Mouse (Mus musculus): ENCODE results near the gene Psmb6. TPM values are rescaled to one million over a fixed set of nuclear protein-coding genes. Genes with fewer than 3 reads are reported as not detected.
"Not testable (repeated sequence)": the region's sequence is repeated elsewhere in the genome, so short reads cannot be mapped to it uniquely, and the experiment has no call there.

Psmb6 gene
- total RNA-seq, 1 experiment from 2014 or later: 236 TPM

DNA sequence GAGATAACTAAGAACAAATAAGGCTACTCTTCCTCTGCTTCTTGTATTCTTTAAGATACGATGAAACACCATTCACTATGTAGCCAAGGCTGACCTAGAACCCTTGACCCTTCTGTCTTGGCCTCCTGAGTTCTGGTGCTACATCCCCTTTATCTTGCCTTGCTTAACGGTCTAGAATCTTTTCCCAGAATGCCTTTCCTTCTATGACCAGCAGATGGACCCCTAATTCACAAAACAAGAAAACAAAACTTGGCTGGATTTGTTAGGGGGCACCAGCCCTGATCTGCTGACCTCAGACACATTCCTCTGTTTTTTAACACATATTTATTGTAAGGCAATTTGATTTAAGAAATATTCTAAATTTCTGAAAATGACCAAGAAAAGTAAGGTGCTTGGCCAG, 8.8 kb upstream of the Psmb6 start:
- ATAC-seq (replicated peaks in 1 of 2; ENCODE audit: insufficient read depth in 1 of 2, low FRiP score in 2 of 2, low TSS enrichment in 1 of 2, low read depth in 1 of 2, poor library complexity in 2 of 2, severe bottlenecking in 2 of 2): peak; percentile 22 to 58; a peak in 1 of 4 replicates

DNA sequence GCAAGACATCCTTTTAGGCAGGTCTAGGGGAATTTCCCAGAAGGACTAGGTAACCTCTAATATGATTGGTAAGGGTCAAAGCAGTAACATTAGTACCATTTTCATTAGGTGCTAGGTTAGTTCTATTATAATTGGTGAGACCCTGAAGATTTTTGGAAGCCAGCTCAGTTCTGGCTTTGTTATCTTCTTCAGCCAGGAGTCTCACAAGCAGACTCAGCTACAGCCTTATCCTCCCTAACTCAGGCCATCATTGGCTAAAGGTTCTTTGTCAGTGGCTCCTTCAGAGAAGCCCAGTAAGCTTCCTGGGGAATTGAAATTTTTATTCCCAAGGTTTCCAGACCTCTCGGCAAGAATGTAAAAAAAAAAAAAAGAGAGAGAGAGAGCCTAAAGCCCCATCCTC, 6.7 kb upstream of the Psmb6 start:
- no peak for ATAC-seq (replicated peaks in 1 of 2; ENCODE audit: insufficient read depth in 1 of 2, low FRiP score in 2 of 2, low TSS enrichment in 1 of 2, low read depth in 1 of 2, poor library complexity in 2 of 2, severe bottlenecking in 2 of 2)

DNA sequence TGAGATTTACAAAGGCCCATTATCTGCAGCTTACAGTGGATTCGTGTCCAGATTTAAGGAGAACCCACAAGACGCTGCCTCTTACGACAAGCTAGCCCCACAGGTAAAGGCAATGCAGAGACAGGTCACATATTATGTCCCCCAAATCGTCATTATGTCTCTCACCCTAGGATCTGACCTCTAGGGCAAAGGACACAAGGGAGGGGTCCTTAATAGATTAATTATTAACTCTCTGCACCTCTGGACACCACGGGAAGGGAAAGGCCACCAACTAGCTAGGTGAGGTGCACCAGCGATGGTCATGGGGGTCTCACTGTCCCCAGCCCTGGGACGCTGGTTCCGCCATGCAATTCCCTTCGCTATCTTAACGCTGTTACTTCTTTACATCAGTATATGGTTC, 6.2 kb upstream of the Psmb6 start, which contains the start of gene Gltpd2:
Gene Gltpd2, plus strand, starts transcription at position 274 of the 400 bp plus-strand sequence.
- no peak for ATAC-seq (replicated peaks in 1 of 2; ENCODE audit: insufficient read depth in 1 of 2, low FRiP score in 2 of 2, low TSS enrichment in 1 of 2, low read depth in 1 of 2, poor library complexity in 2 of 2, severe bottlenecking in 2 of 2)

DNA sequence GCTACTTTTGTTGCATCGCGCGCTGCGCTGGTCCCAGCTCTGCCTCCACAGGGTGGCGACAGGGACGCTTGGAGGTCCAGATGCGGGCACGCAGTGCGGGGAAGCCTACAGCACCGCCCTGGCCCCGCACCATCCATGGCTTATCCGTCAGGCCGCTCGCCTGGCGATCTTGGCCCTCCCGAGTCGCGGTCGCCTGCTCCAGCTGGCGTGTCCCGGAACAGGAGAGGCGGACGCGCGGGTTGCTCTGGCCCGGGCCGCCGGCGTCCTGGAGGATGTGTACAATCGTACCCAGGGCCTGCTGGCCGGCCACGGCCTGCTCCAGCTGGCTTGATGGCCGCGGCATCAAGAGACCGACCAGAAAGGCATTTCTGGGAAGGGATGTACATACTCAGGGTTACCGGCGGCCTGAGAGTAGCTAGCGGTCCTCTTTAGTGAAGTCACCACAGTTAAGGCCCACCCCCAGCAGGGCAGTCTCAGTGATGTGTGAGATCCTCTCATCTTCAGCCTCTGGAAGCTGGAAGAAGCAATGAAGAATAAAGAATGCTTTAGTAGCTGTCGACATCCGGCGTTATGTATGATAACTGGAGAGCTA, 4.9 kb upstream of the Psmb6 start:
- no peak for ATAC-seq (replicated peaks in 1 of 2; ENCODE audit: insufficient read depth in 1 of 2, low FRiP score in 2 of 2, low TSS enrichment in 1 of 2, low read depth in 1 of 2, poor library complexity in 2 of 2, severe bottlenecking in 2 of 2)

DNA sequence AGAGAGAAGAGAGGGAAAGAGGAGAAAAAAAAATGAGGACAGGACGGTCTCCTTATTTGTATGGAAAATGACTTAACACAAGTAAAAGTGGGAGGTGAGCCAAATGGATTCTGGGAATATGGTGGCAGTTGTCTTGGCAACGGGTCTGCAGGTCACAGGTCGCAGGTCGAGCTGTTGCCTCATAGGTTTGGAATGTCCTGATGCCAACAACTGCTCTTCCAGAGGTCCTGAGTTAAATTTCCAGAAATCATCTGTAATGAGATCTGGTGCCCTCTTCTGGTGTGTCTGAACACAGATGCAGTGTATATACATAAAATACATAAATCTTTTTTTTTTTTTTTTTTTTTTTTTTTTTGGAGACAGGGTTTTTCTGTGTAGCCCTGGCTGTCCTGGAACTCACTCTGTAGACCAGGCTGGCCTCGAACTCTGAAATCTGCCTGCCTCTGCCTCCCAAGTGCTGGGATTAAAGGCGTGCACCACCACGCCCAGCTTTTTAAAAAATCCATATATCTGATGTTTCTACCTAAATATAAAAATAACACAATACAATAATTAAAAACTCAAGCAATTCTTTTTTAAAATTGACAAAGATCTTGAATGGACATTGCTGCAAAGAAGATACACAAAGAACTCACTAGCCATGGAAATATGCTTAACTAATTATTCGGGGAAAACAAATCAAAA, 1.7 kb upstream of the Psmb6 start:
- not testable (repeated sequence) for ATAC-seq (replicated peaks in 1 of 2; ENCODE audit: insufficient read depth in 1 of 2, low FRiP score in 2 of 2, low TSS enrichment in 1 of 2, low read depth in 1 of 2, poor library complexity in 2 of 2, severe bottlenecking in 2 of 2)

DNA sequence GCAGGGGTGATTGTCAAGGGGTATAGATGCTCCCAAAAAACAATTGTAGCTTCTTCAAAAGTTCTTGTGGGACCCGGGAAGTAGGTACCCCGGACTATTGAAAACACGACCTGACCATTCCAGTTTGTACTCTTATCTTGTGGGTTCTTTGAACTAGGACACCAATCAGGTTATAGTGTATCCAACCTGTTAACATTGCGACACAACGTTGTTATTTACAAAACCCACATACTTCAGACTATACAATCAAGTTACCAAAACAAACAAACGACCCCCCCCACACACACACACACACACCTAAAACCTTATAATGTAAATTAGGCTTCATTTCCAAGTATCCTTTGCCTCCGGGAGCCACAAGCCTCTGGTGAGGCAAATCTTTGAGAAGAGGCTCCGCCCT, 385 bp upstream of the Psmb6 start:
- ATAC-seq (replicated peaks in 1 of 2; ENCODE audit: insufficient read depth in 1 of 2, low FRiP score in 2 of 2, low TSS enrichment in 1 of 2, low read depth in 1 of 2, poor library complexity in 2 of 2, severe bottlenecking in 2 of 2): peak in 1 of 2 experiments; percentile 1; a peak in 1 of 4 replicates

DNA sequence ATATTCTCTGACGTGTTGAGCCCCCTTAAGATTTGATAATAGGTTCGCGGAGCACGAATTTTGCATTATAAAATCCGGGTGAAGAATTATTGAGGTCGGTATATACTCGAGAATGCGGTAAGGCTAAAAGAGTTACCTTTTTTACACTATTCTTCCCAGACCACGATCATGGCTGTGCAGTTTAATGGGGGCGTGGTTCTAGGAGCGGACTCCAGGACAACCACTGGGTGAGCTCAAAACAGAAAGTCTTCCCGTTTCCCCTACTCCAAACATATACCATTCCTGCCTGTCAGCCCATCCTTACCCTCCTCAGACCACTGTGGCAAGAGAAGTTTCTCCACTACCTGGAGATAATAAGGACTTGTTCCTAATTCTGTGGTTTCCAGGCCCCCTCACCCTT, 559 bp downstream of the Psmb6 start:
- no peak for ATAC-seq (replicated peaks in 1 of 2; ENCODE audit: insufficient read depth in 1 of 2, low FRiP score in 2 of 2, low TSS enrichment in 1 of 2, low read depth in 1 of 2, poor library complexity in 2 of 2, severe bottlenecking in 2 of 2)

DNA sequence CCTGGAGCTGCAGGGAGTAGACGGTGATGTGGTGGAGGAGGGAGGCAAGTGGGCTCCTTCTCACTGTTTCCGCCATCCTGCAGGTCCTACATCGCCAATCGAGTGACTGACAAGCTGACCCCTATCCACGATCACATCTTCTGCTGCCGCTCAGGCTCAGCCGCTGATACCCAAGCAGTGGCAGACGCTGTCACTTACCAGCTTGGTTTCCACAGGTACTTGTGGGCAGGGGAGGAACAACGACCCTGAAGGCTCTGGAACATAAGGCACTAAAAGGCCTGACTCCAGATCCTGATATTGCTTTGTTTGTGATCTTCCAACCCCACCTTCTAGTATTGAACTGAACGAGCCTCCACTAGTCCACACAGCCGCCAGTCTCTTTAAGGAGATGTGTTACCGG, 1.0 kb downstream of the Psmb6 start:
- no peak for ATAC-seq (replicated peaks in 1 of 2; ENCODE audit: insufficient read depth in 1 of 2, low FRiP score in 2 of 2, low TSS enrichment in 1 of 2, low read depth in 1 of 2, poor library complexity in 2 of 2, severe bottlenecking in 2 of 2)

DNA sequence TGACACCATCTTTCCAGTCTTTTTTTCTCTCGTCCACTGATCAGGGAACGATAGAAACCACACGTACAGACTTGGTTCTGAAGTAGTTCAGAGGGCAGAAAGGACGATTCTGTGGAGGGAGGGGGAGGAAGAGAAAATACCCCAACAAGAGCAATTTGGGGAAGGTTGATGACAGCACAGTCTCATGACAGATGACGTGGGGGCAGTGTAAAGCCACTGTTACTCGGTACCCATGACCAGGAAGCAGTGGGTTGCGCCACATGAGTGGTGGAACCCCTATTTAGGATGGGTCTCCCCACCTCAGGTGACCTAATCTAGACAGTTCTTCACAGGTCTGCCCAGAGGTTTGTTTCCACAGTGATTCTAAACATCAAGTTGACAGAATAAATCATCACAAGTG, 3.4 kb downstream of the Psmb6 start:
- no peak for ATAC-seq (replicated peaks in 1 of 2; ENCODE audit: insufficient read depth in 1 of 2, low FRiP score in 2 of 2, low TSS enrichment in 1 of 2, low read depth in 1 of 2, poor library complexity in 2 of 2, severe bottlenecking in 2 of 2)

DNA sequence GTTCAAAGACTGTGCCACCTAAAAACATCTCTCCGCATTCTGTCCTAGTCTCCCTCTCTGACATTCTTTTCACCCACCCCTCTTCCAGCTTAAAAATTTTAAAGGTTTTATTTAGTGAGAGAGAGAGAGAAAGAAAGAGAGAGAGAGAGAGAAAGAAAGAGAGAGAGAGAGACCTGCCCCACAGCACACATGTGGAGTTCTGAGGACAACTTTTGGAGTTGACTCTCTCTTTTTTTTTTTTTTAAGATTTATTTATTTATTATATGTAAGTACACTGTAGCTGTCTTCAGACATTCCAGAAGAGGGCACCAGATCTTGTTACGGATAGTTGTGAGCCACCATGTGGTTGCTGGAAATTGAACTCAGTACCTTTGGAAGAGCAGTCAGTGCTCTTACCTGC, 5.9 kb downstream of the Psmb6 start:
- ATAC-seq (replicated peaks in 1 of 2; ENCODE audit: insufficient read depth in 1 of 2, low FRiP score in 2 of 2, low TSS enrichment in 1 of 2, low read depth in 1 of 2, poor library complexity in 2 of 2, severe bottlenecking in 2 of 2): not testable (repeated sequence)

DNA sequence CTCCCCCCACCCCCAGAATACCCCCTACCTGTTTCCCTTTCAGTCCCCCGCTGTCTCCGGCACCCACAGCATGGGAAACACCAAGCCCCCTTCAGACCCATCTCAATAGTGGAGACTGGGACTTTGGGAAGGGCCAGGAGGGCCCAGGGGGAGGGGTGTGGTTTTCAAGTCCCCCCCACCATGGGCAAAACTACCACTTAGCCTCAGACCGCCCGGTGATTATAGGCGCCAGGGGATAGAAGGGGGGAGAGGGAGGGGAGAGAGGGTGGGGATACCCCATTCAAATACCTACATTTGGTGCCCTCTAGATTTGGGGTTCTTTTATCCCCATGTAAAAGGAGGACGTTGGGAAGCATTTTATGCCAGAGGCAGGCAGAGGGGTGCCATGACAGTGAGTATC, 7.7 kb downstream of the Psmb6 start, which contains the start of gene Gm40193:
Gene Gm40193, minus strand, starts transcription at position 101 of the 400 bp plus-strand sequence.
- no peak for ATAC-seq (replicated peaks in 1 of 2; ENCODE audit: insufficient read depth in 1 of 2, low FRiP score in 2 of 2, low TSS enrichment in 1 of 2, low read depth in 1 of 2, poor library complexity in 2 of 2, severe bottlenecking in 2 of 2)

DNA sequence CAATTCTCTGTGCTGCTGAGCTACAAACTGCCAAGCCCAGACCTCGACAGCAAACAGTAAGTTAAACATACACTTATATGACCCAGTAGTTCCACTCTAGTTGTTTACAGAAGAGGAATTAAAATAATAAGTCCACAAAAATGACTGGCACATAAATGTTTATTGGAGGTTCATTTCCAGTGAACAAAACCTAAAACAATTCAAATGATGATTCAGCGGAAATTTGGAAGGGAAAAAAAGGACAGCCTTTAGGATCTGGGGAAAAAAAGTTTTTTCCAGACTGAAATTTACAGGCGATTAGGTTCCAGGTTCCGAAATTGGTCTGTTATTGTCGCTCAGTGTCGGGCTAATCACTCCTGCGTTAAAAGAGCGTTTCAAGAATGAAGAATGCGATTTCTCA, 14.3 kb downstream of the Psmb6 start:
- no peak for ATAC-seq (replicated peaks in 1 of 2; ENCODE audit: insufficient read depth in 1 of 2, low FRiP score in 2 of 2, low TSS enrichment in 1 of 2, low read depth in 1 of 2, poor library complexity in 2 of 2, severe bottlenecking in 2 of 2)

DNA sequence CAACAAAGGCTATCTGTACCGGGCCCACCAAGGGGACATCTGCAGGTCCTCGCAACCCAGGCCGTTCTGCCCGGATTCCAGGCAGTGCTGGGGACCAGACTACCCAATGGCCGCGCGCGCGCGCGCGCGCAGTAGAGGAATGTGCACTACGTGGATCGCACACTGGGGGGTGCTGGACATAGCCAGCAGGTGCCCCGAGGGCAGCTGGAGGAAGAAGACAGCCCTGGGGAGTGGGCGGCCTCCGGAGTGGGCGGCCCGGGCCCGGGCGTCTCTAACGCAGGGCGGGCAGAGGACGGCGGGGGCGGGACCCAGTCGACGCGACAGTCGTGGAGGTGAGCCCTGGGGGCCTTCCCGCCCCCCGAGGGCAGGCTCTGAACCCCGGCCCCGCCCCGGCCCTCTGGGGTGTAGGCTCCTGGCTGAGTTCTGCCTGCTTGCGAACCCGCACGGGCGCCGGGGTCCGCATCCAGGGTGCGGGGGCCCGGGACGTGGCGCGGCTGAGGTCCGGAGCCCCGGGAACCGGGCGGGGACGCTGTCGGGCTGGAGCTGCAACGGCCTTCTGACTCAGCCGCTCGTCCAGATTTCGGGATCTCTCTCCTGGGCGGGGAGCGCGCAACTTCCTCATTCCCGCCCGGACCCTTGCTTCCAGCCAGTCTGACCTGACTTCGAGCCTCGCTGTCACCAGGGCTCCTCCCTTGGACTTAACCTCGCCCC, 14.9 kb downstream of the Psmb6 start, which contains the start of gene Pld2:
Gene Pld2, plus strand, starts transcription at position 188 of the 711 bp plus-strand sequence.
- peak; percentile 90 to 91 for ATAC-seq (replicated peaks in 1 of 2; ENCODE audit: insufficient read depth in 1 of 2, low FRiP score in 2 of 2, low TSS enrichment in 1 of 2, low read depth in 1 of 2, poor library complexity in 2 of 2, severe bottlenecking in 2 of 2)

DNA sequence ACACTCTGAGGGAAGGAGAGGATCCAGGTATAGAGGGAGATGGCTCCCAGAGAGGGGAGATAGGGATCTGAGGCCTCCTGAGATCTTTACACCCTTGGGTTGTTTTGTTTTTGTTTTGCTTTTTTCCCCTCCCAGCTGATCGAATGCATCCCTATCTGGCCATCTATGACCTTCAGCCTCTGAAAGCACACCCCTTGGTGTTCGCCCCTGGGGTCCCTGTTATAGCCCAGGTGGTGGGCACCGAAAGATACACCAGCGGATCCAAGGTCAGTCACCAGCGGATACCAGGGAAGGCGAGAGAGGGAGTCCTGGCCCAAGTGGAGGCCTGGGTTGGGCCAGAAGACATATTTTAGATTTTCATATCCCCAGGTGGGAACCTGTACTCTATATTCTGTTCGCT, 15.8 kb downstream of the Psmb6 start:
- ATAC-seq (replicated peaks in 1 of 2; ENCODE audit: insufficient read depth in 1 of 2, low FRiP score in 2 of 2, low TSS enrichment in 1 of 2, low read depth in 1 of 2, poor library complexity in 2 of 2, severe bottlenecking in 2 of 2): no peak

DNA sequence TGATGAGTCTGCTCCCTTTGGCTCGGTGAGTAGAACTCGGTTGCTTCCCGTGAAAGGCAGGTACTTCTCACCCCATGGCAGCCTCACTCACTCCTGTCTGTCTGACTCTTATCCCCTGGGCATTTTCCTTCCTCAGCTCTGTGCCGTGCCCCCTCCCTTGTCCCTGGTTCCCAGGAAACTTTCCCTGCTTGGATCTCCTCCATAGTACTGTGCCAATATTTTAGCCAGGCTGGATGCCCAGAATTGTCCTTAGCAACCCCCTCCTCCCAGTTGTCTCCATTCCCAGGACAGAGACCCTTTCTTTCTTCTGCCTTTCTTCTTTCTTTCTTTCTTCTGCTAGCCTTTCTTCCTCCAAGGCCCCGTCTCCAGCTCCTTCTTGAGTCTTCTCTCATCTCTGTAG, 16.2 kb downstream of the Psmb6 start:
- no peak for ATAC-seq (replicated peaks in 1 of 2; ENCODE audit: insufficient read depth in 1 of 2, low FRiP score in 2 of 2, low TSS enrichment in 1 of 2, low read depth in 1 of 2, poor library complexity in 2 of 2, severe bottlenecking in 2 of 2)

DNA sequence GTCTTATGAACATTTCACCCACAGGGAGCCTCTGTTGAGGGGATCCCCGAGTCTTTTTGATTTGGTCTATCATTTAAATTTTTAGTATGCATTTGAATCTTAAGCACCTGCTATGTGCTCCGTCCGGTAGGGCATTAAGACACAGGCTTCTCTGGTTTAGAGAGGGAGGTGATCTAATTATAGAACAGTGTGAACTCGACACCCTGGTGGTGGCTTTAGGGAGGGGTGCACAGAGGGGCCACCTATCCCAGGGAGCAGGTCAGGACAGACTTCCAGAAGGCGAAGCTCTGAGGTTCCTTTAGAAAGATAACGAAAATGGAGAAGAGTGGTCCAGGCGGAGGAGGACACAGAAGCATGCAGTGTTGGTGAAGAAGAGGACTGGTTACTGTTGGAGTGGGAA, 19.3 kb downstream of the Psmb6 start:
- ATAC-seq (replicated peaks in 1 of 2; ENCODE audit: insufficient read depth in 1 of 2, low FRiP score in 2 of 2, low TSS enrichment in 1 of 2, low read depth in 1 of 2, poor library complexity in 2 of 2, severe bottlenecking in 2 of 2): no peak

DNA sequence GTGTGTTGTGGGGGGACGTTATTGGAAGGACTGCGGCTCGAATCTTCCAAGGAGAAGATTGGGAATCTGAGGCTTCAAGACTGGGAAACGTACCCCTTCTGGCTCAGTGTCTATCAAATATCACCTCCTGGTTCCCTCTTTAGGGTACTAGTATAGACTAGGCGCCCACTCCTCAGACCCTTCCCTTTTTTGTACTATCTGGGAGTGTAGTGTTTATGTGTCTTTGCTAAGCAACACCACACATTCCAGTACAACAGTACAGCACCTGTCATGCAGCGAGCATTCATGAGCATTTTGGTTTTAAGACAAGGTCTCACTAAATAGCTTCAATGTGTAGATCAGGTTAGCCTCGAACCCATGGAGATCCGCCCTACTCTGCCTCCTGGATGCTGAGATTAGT, 26.4 kb downstream of the Psmb6 start:
- no peak for ATAC-seq (replicated peaks in 1 of 2; ENCODE audit: insufficient read depth in 1 of 2, low FRiP score in 2 of 2, low TSS enrichment in 1 of 2, low read depth in 1 of 2, poor library complexity in 2 of 2, severe bottlenecking in 2 of 2)

DNA sequence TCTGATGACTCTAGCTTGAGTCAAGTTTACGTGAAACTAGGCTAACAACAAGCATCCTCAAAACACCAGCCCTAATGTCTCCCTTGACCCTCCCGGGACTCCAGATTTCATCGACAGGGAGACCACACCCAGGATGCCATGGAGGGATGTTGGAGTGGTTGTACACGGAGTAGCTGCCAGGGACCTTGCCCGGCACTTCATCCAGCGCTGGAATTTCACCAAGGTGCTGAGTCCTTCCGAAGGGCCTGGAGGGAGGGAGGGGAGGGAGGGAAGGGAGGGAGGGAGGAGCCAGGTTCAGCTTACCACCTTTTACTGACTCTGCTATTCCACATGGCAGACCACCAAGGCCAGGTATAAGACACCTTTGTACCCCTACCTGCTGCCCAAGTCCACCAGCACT, 28.8 kb downstream of the Psmb6 start:
- no peak for ATAC-seq (replicated peaks in 1 of 2; ENCODE audit: insufficient read depth in 1 of 2, low FRiP score in 2 of 2, low TSS enrichment in 1 of 2, low read depth in 1 of 2, poor library complexity in 2 of 2, severe bottlenecking in 2 of 2)
